Mouse (Mus musculus) CH12.LX (cell line): ENCODE data around the gene Taar5.

ENCODE experiments used
- CTCF ChIP-seq, 2 experiments: IDR thresholded peaks in 1 of 2; conservative IDR thresholded peaks in 1 of 2; 2 replicates each; pipeline ENCODE4 v1.5.1; 2011 to 2012; ENCODE audit warnings: low read depth in 2 of 2, low read length in 2 of 2, improper control_type of control experiment in 1 of 2, inconsistent platforms in 1 of 2, mild to moderate bottlenecking in 1 of 2, moderate library complexity in 1 of 2
- E2F4 ChIP-seq: IDR thresholded peaks from 2 replicates; pipeline ENCODE4 v1.6.1; 2011; ENCODE audit warnings: low read depth, low read length, improper control_type of control experiment; ENCODE audit not compliant: insufficient replicate concordance
- EP300 ChIP-seq: IDR thresholded peaks from 2 replicates; pipeline ENCODE4 v1.6.1; 2011; ENCODE audit warnings: low read length, improper control_type of control experiment
- KAT2A ChIP-seq: IDR thresholded peaks from 2 replicates; pipeline ENCODE4 v1.6.1; 2012; ENCODE audit warnings: low read length, improper control_type of control experiment, inconsistent platforms; ENCODE audit not compliant: insufficient replicate concordance
- MAFK ChIP-seq: IDR thresholded peaks from 2 replicates; pipeline ENCODE4 v1.6.1; 2011; ENCODE audit warnings: low read length, improper control_type of control experiment; ENCODE audit not compliant: insufficient replicate concordance
- POLR2A ChIP-seq: IDR thresholded peaks from 2 replicates; pipeline ENCODE4 v1.6.1; 2011; ENCODE audit warnings: low read depth, mild to moderate bottlenecking, improper control_type of control experiment, low read length
- RAD21 ChIP-seq: IDR thresholded peaks from 2 replicates; pipeline ENCODE4 v1.6.1; 2011; ENCODE audit warnings: low read depth, mild to moderate bottlenecking, low read length, improper control_type of control experiment, moderate library complexity
- ZMIZ1 ChIP-seq: IDR thresholded peaks from 2 replicates; pipeline ENCODE4 v1.6.1; 2012; ENCODE audit warnings: low read depth, mild to moderate bottlenecking, inconsistent platforms, low read length, improper control_type of control experiment

DNA sequence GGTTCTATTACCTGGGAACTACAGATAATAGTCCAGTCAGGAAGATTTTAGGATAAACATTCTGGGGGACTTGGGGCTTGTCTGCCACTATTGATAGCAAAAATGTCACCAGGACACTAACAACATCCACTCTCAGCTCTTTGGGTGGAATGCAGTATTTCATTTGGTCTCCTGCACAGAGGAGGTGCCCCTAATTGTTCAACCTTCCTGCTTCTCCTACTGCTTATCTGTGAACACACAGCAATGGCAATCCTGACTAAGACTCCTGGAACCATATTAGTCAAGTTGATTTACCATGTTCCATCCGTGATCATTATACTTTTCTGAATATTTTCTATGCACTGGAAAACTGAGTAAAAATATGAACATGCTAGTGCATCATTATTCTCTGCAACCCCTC is 37.6 kb downstream of the Taar5 start:
- no peak for TF ChIP-seq POLR2A
- no peak for TF ChIP-seq EP300
- TF ChIP-seq CTCF (conservative IDR thresholded peaks at IDR 0.05 in 1 of 2, IDR thresholded peaks at IDR 0.05 in 1 of 2; ENCODE audit: low read depth in 2 of 2, low read length in 2 of 2), result no peak
- no peak for TF ChIP-seq RAD21
- no peak for TF ChIP-seq E2F4
- TF ChIP-seq MAFK, result no peak
- no peak for TF ChIP-seq KAT2A
- no peak for TF ChIP-seq ZMIZ1
